Mouse (Mus musculus): Measurements from ENCODE around the gene Sort1.
A peak's percentile ranks its signal among the peaks of the same experiment; 100 is the strongest.

Sort1 gene

DNA sequence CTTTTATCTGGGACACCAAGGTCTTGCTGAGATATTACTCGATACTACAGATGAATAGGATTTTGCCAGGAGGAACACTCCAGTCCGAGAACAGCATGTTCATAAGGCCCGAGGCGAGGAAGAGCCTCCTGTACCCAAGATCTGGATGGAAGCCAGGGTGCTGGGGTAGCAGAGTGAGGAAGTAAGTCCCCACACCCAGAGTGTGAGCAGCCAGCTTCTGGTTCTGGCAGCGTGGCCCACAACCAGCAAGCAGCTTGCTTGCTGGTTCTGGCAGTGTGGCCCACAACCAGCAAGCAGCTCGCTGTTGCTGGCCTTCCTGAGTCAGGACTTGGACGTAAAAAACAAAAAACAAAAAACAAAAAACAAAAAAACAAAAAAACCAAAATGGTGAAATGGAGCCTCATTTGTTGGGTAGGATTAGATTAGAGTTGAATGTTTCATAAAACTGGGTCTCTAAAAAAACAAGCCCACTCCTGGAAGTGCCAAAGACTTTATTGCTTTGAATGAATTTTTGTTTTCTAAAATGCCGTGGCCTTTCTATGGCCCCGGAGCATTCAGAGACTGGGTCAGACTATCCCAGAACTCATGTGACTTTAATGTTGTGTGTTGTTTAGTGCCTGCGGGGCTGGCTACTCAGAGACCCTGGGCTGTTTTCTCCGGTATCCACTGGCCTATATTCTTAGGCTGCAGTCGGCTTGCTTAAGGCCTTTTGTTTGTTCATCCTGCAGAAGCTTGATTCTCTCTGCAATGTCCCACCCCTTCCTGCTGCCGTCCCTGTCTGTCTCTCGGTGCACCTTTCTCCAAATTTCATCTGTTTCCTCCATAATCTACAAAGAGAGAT lies 11.7 kb downstream of the Sort1 start:
- peak; percentile 76 for DNase-seq

DNA sequence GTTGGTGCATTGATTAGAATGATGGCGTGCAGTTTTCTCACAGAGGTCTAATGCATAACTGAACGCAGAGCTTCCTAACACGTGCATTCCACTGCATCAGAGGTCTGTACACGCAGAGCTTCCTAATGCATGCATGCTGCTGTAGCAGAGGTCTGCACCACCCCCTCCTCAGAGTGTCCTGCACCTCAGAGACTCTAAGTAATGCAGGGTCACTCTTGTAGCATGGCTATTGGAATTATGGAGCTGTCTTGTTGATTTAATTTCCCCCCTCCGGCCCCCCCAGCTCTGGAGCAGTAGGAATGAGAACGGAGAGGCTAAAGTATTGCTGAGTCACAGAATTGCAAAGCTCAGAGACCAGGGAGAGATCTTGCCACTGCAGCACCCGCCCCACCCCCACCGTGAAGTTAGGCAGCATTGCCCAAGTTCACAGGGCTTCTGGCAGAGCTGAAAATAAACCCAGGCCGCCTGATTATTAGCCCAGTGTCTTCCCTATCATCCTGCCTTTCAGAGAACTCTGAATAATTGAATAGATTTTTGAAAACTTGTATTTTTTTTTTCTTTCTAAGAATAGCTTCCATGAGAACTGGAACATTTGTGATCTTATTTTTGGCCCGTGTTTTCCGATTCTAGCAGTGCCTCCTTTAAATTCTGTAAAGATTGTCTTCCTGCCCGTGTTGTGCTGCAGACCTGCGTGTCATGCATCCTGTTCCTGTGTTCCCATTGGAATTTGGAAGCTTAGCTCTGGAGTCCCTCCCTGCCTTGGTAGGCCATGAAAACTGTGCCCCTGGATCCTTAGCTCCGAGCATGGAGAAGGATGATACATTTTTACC lies 12.6 kb downstream of the Sort1 start:
- peak; percentile 46 for DNase-seq

DNA sequence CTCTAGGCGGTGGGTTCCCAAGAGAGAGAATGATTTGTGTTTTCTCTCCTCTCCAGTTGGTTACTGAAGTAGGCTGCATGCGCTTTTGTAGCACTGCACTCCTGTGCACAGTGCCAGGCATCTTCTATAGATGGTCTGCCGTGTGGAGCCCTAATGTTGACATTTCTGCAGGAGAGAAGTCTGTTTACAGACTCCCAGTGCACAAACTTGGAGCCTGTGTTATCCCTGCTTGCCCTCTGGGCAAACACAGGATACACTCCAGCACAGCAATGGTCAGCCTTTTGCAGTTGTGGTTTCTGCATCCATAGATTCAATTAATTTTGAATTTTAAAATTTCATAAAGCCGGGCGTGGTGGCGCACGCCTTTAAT lies 13.2 kb downstream of the Sort1 start:
- DNase-seq, result no peak

DNA sequence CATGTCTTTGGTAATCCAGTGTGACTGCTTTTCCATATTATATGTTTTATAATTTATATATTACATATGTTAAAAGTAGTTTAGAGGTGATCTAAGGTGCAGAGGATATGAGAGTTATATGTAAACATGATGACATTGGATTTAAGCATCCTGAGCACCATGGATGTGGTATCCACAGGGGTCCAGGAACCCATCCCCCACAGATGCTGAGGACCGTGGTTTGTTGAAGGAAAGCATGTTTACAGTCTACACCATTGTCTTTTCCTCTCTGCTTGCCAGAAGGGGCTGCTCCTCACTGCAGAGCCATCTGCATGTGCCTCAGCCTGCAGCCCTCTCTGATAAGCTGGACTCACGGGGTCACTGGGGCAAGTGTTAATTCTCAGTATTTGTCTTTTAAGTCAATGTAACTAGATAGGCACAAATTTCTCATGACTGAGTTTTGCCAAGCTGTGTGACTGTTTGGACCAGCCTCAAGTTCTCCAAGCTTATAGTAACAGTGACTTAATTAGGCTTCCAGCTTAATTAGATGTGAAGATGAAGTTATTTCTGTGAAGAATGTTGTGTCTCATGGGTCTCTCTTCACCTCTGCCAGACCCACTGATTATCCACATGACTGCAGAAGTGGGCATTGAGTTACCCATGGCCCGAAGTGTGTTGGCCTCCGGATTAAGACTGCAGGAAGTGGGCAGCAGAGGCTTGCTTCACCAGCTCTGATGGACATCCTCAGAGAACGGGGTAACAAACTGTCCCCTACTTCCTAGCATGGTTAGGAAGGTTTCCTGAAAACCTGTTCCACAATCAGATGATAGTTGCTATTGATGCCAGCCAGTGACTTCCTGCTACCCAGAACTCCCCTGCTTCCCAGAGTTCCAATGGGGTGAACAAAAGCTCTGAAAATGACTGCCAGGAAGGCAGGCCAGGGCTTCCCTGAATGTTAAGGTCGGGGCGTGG lies 14.0 kb downstream of the Sort1 start:
- no peak for DNase-seq

DNA sequence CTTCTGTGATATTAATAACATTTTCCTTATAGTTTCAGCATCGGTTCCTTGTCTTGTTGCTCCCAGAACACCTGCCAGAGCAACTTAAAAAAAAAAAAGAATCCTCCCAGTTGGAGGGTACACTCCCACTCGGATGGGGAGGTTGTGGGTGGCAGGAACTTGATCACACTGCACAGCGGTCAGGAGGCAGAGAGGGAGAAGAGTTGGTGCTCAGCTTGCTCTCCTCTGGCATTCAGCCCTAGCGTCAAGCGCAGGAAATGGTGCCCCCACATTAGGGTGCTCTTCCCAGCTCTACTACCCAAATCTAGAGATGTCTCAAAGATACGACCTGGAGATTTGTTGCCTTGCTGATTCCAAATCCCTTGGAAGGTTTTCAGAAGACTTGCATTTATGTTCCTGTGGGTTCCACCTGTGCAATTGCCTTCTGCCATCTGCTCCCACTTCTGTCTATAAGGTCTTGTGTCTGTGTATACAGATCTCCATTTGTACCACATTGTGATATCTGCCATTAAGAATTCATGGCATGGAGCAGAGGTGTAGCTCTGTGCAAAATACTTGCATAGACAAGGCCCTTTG lies 16.7 kb downstream of the Sort1 start:
- DNase-seq, result peak; percentile 57

DNA sequence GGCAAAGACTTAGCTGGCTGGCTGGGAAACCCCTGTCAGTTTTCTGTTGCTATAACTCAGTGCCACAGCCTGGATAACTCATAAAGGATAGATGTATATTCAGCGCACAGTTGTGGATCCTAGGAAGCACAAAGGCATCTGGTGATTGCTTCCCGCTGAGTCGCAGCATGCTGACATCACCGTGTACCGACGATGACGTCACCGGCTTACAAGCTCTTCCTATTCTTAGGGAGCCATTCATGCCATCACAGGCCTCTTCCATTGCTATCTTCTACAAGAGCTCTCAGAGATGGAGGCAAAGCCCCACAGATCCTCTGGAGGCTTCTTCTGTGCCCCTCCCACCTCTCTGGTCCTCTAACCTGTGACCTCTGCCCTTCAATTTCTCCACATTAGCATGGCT lies 19.8 kb downstream of the Sort1 start:
- no peak for DNase-seq

DNA sequence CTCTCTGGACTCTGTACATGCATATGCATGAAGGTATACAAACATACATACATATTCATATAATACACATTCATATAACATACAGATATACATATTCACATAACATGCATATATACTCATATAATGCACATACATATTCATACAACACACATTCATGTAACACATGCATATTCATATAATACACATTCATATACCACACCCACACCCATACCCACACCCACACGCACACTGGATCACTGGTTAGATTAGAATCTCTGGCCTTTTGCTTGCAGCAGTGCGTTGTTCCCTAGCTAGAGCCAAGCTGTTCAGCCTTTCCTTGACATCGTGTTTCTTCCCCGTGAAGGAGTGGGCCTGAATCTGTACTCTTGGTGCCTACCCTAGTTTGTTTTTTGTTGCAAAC lies 20.9 kb downstream of the Sort1 start:
- no peak for DNase-seq

DNA sequence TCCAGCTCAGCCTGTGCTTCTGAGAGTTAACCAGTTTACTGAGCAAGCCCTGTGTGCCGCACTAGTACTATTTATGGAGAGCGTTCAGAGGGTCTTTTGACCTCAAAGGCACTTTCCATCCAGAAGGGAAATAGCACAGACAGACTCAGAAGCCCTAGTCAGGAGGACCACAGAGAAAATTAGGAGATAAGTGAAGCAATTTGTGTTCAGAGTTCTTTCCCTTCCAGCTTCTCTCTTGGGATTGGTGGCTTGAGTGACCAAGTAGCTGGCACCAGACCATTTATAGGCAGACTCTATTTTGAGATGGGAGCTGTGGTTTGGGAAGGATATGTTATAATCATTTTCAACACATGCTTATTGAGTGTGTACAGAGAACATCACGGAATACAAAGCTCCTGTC lies 22.5 kb downstream of the Sort1 start:
- DNase-seq, result no peak

DNA sequence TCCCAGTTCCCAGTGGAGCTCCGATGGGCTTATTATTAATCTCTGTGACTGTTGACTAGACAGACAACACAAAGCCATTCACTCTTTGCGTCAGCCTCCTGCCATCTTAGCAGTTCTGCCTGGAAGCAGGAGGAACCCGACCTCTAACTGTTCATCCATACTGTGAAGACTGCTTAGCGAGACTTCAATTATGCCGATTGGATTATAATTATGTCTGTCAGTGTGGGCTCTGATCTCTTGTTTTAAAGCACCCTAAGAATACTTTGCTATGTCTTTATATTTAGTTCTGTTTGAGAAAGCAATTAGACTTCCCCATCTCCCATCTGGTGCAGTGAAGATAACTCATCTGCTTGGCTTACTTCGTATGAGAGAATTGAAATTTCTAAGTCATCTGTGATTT lies 23.6 kb downstream of the Sort1 start:
- no peak for DNase-seq

DNA sequence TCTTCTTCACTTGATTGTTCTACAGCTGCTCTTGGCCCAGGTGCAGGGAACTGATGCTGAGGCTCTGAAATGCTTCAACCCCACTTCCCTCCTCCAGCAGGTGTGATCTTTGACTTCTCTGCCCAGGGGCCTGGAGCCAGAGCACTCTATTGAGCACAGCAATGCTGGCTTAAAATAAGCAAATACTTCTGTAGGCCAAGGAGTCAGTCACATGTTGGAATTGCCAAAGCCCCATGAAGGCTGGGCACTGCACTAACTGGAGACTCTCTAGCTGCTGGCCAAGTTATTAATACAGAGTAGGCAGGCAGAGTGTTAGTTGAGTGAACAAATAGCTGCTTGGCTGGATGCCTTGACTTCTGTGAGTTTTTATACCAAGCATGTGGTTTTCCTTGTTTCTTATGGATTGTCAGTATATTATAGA lies 27.0 kb downstream of the Sort1 start:
- no peak for DNase-seq

DNA sequence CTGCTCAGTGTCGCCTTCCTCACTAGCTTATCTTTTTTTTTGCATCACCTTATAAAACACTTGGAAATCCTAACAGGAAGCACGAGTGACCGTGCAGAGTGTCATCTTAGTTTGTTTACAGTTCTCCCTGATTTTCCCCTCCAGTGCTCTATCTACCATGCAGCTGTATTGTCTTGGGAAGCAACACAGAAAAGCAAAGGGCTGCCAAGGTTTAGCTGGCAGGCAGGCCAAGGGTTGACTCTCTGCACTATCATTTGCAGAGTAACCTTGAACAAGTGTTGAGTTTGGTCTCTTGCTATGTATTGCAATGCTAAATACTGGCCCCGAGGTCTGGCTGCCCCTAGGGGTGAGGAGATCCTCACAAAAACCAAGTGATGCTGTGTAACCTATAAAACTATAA lies 27.8 kb downstream of the Sort1 start:
- no peak for DNase-seq

DNA sequence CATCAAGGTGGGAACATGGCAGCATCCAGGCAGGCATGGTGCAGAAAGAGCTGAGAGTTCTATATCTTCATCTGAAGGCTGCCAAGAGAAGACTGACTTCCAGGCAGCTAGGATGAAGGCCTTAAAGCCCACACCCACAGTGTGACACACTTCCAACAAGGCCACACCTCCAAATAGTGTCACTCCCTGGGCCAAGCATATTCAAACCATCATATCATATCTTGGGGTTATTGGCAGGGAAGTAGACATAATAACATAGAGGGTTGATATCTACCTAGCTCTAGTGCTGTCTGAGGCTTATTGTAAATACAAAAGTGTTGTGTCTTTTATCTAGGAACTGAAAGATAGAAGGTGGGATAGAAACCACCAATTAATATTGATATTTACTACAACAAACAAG lies 28.5 kb downstream of the Sort1 start:
- DNase-seq, result no peak

DNA sequence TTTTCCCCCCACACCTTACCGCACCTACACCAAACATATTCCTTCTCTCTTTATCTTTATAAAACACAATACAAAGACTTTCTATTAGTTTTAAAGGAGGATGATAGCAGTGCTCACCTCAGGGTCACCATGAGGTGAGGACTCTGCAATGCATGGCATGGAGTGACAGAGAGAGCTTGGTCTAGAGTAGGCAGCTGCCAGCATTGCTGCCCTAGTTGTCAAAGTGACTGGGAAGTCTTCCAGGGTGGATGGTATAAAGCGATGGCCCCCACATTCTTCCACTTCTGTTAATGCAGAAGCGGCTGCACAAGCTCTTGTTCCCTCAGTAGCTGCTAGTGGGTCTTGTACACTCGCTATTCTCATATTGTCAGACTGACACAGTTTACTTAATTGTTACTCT lies 29.3 kb downstream of the Sort1 start:
- no peak for DNase-seq

DNA sequence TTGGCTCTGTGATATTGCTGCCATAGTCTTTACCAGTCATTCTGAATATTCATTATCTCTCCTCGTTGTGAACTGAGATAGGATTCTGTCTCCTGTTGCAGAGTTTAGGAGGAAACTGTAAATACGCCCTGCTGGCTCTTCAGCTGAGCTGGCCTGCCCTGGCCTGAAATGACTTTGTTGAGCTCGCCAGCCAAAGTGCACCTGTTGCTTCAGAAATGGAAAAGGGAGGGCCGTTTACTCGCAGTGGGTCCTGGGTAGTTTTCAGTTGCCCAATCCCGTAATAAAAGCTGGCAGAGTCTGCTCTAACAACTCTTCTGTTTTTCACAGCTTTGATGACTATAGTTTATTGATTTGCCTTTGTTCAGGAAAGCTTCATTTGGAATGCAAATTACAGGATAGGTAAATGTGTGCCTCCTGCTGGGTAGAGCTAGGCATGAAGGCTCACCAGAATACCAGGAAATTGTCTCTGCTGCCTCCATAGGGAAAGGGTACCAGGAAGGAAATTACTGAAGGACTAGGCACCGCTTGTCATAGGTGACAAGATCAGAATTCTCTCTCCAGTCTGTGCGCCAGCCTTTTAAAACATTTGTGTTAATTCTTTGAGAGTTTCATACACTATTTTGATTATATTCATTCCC lies 30.3 kb downstream of the Sort1 start:
- DNase-seq, result no peak

DNA sequence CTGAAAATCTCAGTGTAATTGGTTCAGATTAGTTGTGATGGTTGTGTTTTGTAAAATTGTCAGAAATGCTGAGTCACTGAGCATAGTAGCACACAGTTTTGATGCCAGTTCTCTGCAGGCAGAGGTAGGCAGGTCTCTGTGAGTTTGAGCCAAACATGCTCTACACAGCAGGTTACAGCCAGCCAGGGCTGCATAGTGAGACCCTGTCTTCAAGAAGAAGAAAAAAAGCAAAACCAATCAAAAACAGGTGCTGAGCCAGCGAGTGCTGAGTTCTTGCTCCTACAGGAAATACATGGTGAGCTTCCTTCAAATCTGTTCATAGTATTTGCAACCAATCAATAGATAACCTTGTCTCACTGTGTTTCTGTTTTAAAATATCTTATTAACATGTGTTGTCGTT lies 34.6 kb downstream of the Sort1 start:
- DNase-seq, result no peak

DNA sequence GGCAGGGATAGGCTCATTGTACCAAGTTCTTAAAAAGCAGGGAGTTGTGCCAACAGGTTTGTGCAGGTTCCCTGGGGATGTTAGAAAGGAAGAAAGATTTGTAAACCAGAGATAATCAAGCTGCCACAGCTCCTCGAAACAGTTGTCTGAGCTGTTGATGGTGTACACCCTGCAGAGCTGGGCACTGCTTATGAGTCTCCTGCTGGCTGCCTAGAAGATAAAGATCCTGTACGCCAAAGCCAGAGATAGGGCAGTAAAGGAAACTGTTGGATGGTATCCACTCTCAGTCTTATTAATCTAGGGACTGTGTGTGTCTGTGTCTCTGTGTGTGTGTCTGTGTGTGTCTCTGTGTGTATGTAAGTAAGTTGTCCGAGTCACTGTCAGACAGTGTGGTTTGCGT lies 37.8 kb downstream of the Sort1 start:
- no peak for DNase-seq

DNA sequence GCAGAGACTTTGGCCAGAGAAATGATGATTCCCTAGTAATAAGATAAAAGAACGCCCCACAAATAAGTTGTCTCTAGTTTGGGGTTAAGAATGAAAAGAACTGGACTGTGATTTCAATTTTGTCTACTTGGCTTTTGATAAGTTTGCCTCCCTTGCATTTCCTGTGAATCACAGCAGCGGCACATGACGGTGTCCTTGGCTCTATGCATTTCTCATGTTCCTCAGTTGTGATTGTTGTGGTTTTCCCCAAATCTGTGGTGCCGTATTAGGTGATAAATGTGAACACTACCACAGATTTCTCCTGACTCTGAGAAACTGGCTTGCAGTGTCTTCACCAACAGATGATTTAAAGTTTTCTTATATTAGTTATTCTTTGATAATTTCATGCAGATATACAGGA lies 38.3 kb downstream of the Sort1 start:
- no peak for DNase-seq

DNA sequence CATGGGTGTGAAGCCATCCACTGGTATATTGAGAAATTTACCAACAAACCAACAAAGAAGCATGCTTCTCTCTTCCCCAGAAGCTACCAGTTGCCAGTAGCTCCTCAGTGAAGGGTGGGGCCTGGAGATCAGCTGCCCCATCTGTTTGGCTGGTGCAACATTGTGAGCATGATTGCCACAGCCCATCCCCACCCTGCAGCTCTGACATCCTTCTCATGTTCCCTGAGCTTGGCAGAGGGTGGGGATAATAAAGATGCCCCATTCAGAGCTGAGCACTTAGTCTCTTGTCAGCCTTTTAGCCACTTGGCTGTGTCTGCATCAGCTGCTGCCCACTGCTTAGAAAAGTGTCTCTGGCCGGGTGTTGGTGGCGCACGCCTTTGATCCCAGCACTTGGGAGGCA lies 39.1 kb downstream of the Sort1 start:
- no peak for DNase-seq

DNA sequence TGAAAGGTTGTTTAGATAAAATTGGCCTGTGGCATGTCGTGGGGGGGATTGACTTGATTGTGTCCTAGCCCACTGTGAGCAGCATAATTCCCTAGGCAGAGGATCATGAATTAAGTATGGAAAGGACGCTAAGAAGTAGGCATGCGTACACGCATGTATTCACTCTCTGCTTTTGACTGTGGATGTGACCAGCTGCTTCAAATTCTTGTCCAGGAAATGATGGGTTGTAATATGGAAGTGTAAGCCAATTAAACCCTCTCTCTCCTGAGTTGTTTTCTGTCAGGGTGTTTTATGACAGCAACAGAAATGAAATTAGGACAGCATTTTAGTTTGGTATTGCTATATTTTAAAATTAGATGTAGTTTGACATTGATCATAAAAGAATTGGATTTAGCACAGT lies 41.0 kb downstream of the Sort1 start:
- DNase-seq, result no peak

DNA sequence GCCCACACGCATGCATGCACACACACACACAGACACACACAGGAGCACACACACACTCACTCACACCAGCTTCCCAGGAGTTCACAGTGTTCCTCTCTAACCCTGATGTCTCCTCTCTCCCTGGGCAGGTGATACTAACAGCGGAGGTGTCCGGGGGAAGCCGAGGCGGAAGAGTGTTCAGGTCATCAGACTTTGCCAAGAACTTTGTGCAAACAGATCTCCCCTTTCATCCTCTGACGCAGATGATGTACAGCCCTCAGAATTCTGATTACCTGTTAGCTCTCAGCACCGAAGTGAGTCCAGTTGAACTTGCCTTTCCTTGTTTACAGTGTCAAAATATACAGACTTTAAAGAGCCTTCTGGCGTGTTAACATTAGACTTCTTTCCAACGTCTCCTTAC lies 41.6 kb downstream of the Sort1 start:
- DNase-seq, result no peak

DNA sequence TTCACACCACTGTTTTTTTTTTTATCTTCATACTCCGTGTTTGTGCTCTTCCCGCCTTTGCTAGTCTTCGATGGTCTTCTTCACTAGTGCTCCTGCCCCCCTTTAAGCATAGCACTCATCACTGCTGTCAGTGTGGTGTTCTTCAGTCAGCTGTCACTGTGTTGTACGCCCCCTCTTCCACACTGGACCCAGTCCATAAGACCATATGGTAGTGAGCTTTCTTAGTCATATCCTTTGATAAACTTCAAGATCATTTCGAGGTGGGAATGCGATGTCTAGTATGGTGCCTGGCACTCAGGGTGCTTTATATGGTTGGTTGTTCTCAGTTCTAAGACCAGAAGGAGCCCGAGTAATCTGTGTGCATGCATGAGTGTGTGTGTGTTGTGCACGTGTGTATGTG lies 43.4 kb downstream of the Sort1 start:
- no peak for DNase-seq

DNA sequence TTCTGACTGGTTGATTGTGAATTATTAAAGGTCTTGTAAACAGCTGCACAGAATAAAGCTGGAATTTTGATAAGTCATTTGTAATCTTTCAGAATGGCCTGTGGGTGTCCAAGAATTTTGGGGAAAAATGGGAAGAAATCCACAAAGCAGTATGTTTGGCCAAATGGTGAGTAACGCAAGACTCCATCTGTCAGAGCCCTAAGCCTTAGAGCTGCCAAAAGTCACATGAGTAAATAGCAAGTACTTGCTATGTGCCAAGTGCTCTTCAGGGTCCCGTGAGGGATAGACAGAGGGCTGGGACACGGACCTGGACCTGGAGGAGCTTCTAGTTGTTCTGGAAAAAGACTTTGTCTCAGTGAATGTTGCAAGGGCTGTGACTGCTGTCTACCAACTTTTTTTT lies 44.0 kb downstream of the Sort1 start:
- no peak for DNase-seq

Data from cerebellum, adult 9-11 months (tissue).